Mouse (Mus musculus): ENCODE data around the gene Zdhhc14. TPM values are rescaled to one million over a fixed set of nuclear protein-coding genes. Genes with fewer than 3 reads are reported as not detected.

The Zdhhc14 gene
- polyA plus RNA-seq, 1 experiment from 2014 or later, result 4.1 TPM

- no peaks in the 10 kb centered on the region; the same call in 1 of the 2 replicates for H3K4me1 ChIP-seq
- H3K27ac ChIP-seq (replicated peaks), result no peak overlapping the region
- H3K9me3 ChIP-seq, result no peaks in the 10 kb centered on the region
- H3K36me3 ChIP-seq, result no peaks in the 10 kb centered on the region
- no peak overlapping the region for H3K4me2 ChIP-seq (replicated peaks)
- WGBS, result 82% methylated on average over 5 of the region's 5 CpGs
- no peak for ATAC-seq (ENCODE audit: low FRiP score, low read depth)
- no peak overlapping the region for H3K4me3 ChIP-seq
- no peaks in the 10 kb centered on the region for H3K27me3 ChIP-seq
- H3K9ac ChIP-seq (replicated peaks), result no peak overlapping the region
Measured at GRCm38 (mm10) chr17:5567943-5568342, 75.6 kb downstream of the Zdhhc14 start.

GRCm38 (mm10) chr17:5569131-5570030 is 77.0 kb downstream of the Zdhhc14 start:
- WGBS, result 71% methylated on average over 17 of the region's 17 CpGs
- ATAC-seq (ENCODE audit: low FRiP score, low read depth), result no peak
- Histone ChIP-seq H3K27ac (replicated peaks) (no peak overlapping the region), H3K27me3 (no peaks in the 10 kb centered on the region), H3K4me2 (replicated peaks) (no peak overlapping the region), H3K4me1 (no peaks in the 10 kb centered on the region; the same call in 1 of the 2 replicates), H3K9ac (replicated peaks) (no peak overlapping the region), H3K9me3 (no peaks in the 10 kb centered on the region), H3K4me3 (no peak overlapping the region), H3K36me3 (no peaks in the 10 kb centered on the region)

DNA sequence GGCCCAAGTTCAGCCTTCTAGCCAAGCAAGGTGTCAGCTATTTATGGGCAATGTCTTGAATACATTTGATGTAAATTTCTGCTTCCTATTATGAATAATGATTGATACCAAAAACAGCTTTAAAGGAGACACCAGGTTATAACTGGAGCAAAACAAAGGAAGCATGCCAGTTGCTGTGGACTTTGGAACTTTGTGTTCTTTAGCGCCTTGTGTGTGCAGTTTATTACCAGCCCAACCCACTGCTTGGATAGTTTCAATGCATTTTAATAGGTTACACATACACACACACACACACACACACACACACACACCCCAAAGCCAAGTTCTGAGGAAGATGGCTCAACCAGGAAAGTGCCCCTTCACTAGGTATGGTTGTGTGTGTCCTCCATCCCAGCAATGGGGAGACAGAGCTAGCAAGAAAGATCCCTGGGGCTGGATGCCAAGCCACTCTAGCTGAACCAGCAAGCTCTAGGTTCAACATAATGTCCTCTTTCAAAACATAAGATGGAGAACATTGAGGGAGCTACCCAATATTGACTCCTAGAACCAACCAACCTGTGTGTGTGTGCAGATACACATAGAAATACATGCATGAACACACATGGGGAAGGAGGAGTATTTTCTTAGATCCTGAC is 79.9 kb downstream of the Zdhhc14 start:
- no peak overlapping the region for H3K4me3 ChIP-seq
- H3K4me2 ChIP-seq (replicated peaks), result no peak overlapping the region
- no peak for ATAC-seq (ENCODE audit: low FRiP score, low read depth)
- H3K4me1 ChIP-seq, result no peaks in the 10 kb centered on the region; the same call in 1 of the 2 replicates
- H3K9ac ChIP-seq (replicated peaks), result no peak overlapping the region
- 95% methylated on average over 1 of the region's 1 CpGs for WGBS
- H3K36me3 ChIP-seq, result no peaks in the 10 kb centered on the region
- H3K9me3 ChIP-seq, result no peaks in the 10 kb centered on the region
- no peaks in the 10 kb centered on the region for H3K27me3 ChIP-seq
- no peak overlapping the region for H3K27ac ChIP-seq (replicated peaks)

DNA sequence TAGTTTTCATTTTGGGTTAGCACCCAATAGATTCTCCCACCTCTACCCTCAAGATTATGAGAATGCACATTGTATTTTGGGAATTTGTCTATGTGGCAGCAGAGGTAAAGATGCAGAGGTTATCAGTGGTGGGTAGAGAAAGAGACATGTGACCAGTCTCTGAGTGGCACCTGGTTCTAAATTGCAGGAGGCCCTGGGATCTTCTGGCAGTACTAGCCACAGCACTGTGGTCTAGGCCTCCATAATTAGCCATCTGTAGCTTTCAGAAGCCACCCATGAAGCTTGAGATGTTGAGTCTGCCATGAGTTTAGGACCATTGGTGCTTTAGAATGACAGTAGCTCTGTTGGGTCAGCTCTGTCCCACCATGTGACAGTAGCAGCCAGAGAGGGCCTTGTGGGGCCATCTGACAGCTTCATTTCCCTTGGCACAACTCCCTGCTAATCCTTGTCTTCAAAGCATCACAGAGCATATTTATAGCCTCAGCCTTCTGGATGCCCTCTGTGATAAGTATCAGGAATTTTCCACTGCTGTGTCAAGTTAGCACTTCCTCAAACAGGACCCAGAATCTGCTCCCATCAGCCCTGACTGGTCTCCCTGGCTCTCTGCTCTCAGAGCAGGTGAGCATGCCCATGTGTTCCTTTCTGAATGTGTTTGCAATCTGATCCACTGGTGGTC is 80.5 kb downstream of the Zdhhc14 start:
- no peak overlapping the region for H3K4me3 ChIP-seq
- H3K36me3 ChIP-seq, result no peaks in the 10 kb centered on the region
- no peak overlapping the region for H3K27ac ChIP-seq (replicated peaks)
- ATAC-seq (ENCODE audit: low FRiP score, low read depth), result no peak
- H3K9ac ChIP-seq (replicated peaks), result no peak overlapping the region
- H3K27me3 ChIP-seq, result 0 out of 2 replicates have a peak, but pooled peaks cover under 1% of the 10 kb centered on the region
- no peaks in the 10 kb centered on the region for H3K4me1 ChIP-seq
- H3K9me3 ChIP-seq, result no peaks in the 10 kb centered on the region
- H3K4me2 ChIP-seq (replicated peaks), result no peak overlapping the region

- H3K9me3 ChIP-seq, result no peaks in the 10 kb centered on the region
- ATAC-seq (ENCODE audit: low FRiP score, low read depth), result no peak
- no peaks in the 10 kb centered on the region for H3K4me1 ChIP-seq
- H3K9ac ChIP-seq (replicated peaks), result no peak overlapping the region
- H3K27ac ChIP-seq (replicated peaks), result no peak overlapping the region
- no peak overlapping the region for H3K4me2 ChIP-seq (replicated peaks)
- H3K4me3 ChIP-seq, result no peak overlapping the region
- WGBS, result 78% methylated on average over 5 of the region's 5 CpGs
- 0 out of 2 replicates have a peak, but pooled peaks cover 3% of the 10 kb centered on the region for H3K27me3 ChIP-seq
- H3K36me3 ChIP-seq, result no peaks in the 10 kb centered on the region
Measured at GRCm38 (mm10) chr17:5574672-5575071, 82.3 kb downstream of the Zdhhc14 start.

- no peaks in the 10 kb centered on the region for H3K36me3 ChIP-seq
- no peak overlapping the region for H3K4me3 ChIP-seq
- no peaks in the 10 kb centered on the region for H3K4me1 ChIP-seq
- H3K9ac ChIP-seq (replicated peaks), result no peak overlapping the region
- H3K4me2 ChIP-seq (replicated peaks), result no peak overlapping the region
- H3K27me3 ChIP-seq, result 0 out of 2 replicates have a peak, but pooled peaks cover 3% of the 10 kb centered on the region
- no peak overlapping the region for H3K27ac ChIP-seq (replicated peaks)
- WGBS, result 72% methylated on average over 4 of the region's 4 CpGs
- ATAC-seq (ENCODE audit: low FRiP score, low read depth), result no peak
- no peaks in the 10 kb centered on the region for H3K9me3 ChIP-seq
Measured at GRCm38 (mm10) chr17:5575518-5575917, 83.2 kb downstream of the Zdhhc14 start.

DNA sequence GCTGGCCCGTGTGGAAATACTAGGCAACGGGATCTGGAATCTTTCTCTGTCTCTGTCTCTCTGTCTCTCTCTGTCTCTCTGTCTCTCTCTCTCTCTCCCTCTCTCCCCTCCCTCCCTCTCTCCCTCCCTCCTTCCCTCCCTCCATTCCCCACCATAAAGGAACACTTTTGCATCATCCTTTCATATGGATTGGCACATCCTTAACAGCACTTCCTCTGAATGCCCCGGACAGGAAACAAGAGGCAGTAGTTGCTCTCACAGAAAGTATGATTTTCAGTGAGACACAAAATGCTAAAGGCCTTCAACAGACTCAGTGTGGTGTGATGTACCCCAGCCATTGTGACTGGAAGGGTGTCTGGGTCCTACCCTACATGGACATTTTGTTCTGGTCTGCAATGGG is 89.9 kb downstream of the Zdhhc14 start:
- Histone ChIP-seq H3K4me1 (peaks cover 14% of the 10 kb centered on the region), H3K4me3 (no peak overlapping the region), H3K9me3 (no peaks in the 10 kb centered on the region), H3K4me2 (replicated peaks) (no peak overlapping the region), H3K9ac (replicated peaks) (no peak overlapping the region), H3K27ac (replicated peaks) (no peak overlapping the region), H3K27me3 (0 out of 2 replicates have a peak, but pooled peaks cover 3% of the 10 kb centered on the region), H3K36me3 (no peaks in the 10 kb centered on the region)
- 82% methylated on average over 3 of the region's 3 CpGs for WGBS
- ATAC-seq (ENCODE audit: low FRiP score, low read depth), result no peak

- 92% methylated on average over 5 of the region's 5 CpGs for WGBS
- H3K9me3 ChIP-seq, result no peaks in the 10 kb centered on the region
- no peak for ATAC-seq (ENCODE audit: low FRiP score, low read depth)
- 0 out of 2 replicates have a peak, but pooled peaks cover 2% of the 10 kb centered on the region for H3K27me3 ChIP-seq
- H3K4me3 ChIP-seq, result no peak overlapping the region
- 0 out of 2 replicates have a peak overlapping the region, but pooled peaks have one; percentile 39 for H3K27ac ChIP-seq (replicated peaks)
- H3K36me3 ChIP-seq, result no peaks in the 10 kb centered on the region
- no peak overlapping the region for H3K4me2 ChIP-seq (replicated peaks)
- H3K4me1 ChIP-seq, result peaks cover 14% of the 10 kb centered on the region
- H3K9ac ChIP-seq (replicated peaks), result no peak overlapping the region
Measured at GRCm38 (mm10) chr17:5582937-5583336, 90.6 kb downstream of the Zdhhc14 start.

GRCm38 (mm10) chr17:5583472-5584145 is 91.3 kb downstream of the Zdhhc14 start:
- H3K4me3 ChIP-seq, result no peak overlapping the region
- H3K27me3 ChIP-seq, result no peaks in the 10 kb centered on the region
- H3K9ac ChIP-seq (replicated peaks), result no peak overlapping the region
- 25% methylated on average over 12 of the region's 12 CpGs for WGBS
- H3K9me3 ChIP-seq, result no peaks in the 10 kb centered on the region
- peak overlapping the region; percentile 39 for H3K27ac ChIP-seq (replicated peaks)
- ATAC-seq (ENCODE audit: low FRiP score, low read depth), result peak; percentile 63
- H3K4me2 ChIP-seq (replicated peaks), result peak overlapping the region; percentile 19
- H3K4me1 ChIP-seq, result peaks cover 14% of the 10 kb centered on the region
- H3K36me3 ChIP-seq, result no peaks in the 10 kb centered on the region

DNA sequence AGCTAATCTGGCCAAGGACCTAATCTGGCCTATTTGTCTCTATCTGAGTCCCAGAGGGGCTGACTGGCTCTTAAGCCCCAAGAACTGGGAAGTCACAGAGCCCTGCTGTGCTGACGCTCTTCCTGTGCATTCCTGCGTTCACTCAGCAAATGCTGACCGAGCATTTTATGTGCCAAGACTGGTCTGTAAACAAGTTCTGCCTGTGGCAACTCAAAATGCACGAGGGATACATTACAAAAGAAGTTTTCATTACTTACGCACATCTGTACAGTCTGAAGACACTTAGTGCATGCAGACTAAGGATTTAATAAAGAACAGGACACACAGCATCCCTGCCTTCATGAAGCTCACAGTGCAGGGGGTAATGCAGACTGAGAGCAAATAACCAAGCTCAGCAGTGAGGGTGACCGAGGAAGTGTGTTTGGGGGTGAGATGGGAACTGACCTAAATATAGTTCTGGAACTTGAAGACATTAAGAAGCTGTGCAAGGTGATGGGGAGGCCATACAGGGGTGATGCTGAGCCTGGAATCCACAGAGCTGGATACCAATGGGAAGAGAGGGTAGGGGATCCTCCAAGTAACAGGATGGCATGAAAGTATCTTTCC is 99.3 kb downstream of the Zdhhc14 start:
- Histone ChIP-seq H3K27ac (replicated peaks) (no peak overlapping the region), H3K9me3 (no peaks in the 10 kb centered on the region), H3K27me3 (no peaks in the 10 kb centered on the region; the same call in 1 of the 2 replicates), H3K4me2 (replicated peaks) (no peak overlapping the region), H3K36me3 (no peaks in the 10 kb centered on the region), H3K9ac (replicated peaks) (no peak overlapping the region), H3K4me1 (peaks cover 5% of the 10 kb centered on the region; the same call in 1 of the 2 replicates), H3K4me3 (no peak overlapping the region)
- ATAC-seq (ENCODE audit: low FRiP score, low read depth), result no peak
- 73% methylated on average over 6 of the region's 6 CpGs for WGBS

DNA sequence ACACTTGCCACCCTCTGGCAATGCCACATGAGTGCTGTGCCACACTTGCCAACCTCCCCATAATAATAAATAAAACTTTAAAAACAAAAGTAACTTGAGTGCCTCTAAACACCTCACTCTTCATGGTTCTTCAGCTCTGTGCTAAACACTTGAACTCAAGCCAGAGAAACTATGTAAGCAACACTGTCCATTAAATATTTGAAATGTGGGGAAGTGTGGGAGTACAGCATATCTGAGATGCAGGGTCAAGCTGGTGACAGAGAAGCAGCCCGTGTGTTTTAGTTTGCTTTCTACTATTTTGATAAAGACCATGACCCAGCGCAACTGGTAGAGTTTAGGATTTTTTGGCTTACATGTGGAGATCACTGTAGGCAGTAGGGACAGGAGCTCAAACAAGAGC is 100.7 kb downstream of the Zdhhc14 start:
- Histone ChIP-seq H3K27me3 (no peaks in the 10 kb centered on the region; the same call in 1 of the 2 replicates), H3K4me3 (no peak overlapping the region), H3K27ac (replicated peaks) (no peak overlapping the region), H3K36me3 (no peaks in the 10 kb centered on the region), H3K4me1 (peaks cover 5% of the 10 kb centered on the region; the same call in 1 of the 2 replicates), H3K9ac (replicated peaks) (no peak overlapping the region), H3K4me2 (replicated peaks) (no peak overlapping the region), H3K9me3 (no peaks in the 10 kb centered on the region)
- 95% methylated on average over 2 of the region's 2 CpGs for WGBS
- no peak for ATAC-seq (ENCODE audit: low FRiP score, low read depth)
